Mouse (Mus musculus) ES-Bruce4 (cell line): ENCODE data around the gene Cpox.

Experiments
- CTCF ChIP-seq: IDR thresholded peaks from one replicate; pipeline ENCODE4 v1.8.1; 2011; ENCODE audit warnings: low read depth, low read length
- POLR2A ChIP-seq: IDR thresholded peaks from one replicate; pipeline ENCODE4 v1.8.1; 2011; ENCODE audit warnings: low read length; ENCODE audit not compliant: insufficient read depth

DNA sequence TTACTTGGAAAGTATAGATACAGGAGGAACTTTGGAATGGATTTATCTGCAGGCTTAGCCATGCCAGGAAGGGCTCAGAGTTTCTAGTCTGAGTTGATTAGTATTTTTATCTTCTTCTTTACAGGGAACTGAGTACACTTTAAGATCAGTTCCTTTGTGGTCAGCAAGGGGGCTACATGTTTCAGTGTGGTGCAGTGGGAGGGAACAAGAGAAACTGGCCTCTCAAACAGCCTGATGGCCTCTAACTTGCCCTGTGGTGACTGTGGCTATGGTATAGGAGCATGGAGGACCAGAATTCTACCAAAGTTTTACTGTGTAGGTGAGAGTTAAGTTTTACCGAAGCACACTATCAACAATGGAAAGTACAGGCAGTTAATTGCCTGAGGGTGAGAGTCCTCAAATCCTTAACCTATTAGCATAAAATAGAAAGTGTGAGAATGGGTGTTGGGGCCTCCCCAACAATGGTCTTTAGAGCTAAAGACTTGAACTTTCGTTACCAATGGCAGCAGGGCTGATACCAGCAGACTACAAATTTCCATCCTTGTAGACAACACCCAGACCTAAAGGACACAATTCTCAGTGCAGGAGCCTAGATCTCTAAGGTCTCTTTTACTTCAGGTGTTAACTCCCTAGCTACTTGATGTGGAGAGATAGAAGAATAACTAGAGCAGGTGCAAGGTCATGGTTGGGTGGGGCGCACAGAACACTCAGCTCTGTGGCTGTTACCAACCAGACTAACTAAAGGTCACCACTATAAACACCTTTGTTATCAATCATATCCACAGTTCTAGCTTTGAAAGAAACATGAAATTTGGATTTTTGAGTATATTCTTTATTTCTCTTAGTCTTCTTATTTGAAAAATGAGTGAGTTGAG, 38.7 kb downstream of the Cpox start:
- TF ChIP-seq POLR2A, result no peak
- no peak for TF ChIP-seq CTCF
